Mouse (Mus musculus): ENCODE measurements around the gene 1700061G19Rik.
"Not testable (repeated sequence)": the region's sequence is repeated elsewhere in the genome, so short reads cannot be mapped to it uniquely, and the experiment has no call there.

1700061G19Rik gene

DNA sequence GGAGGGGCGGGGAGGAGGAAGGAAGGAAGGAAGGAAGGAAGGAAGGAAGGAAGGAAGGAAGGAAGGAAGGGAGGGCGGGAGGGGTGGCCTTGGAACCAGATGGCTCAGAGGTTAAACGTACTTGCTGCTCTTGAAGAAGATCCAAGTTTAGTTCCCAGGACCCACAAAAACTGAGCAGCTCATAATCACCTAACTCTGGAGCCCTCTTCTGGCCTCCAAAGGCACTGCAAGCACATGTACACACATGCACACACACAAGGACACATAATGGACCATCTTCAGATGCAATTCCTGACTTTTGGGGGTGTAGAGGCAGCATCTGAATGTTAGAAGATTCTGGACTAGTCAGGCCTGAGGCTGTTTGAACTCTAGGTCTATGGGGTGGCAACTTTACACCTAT, 12.8 kb downstream of the 1700061G19Rik start:
- DNase-seq (ENCODE audit: low read depth, low spot score), result no peak

DNA sequence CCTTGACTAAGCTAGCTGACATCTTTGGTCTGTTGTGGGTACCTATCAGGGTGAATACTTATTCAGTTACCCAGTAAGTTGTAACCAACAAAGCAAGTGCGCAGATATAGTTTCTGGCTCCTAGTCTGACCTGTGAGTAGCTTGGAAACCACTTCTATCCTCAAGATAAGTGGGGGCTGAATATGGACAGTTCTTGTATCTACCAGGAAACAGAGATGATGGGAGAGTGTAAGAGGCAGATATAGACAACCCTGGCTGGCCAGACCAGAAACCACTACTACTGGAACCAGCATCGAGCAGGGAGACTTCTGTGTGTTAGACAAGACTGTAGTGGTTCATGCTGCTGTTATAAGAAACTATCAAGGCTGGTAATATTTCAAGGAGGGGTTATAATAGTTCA, 14.7 kb downstream of the 1700061G19Rik start:
- H3K36me3 ChIP-seq (ENCODE audit: control insufficient read depth, insufficient read depth, low read length, poor library complexity, severe bottlenecking), result peaks cover 5% of the 10 kb centered on the region
- H3K27me3 ChIP-seq (ENCODE audit: control insufficient read depth, insufficient read depth, low read length, poor library complexity, severe bottlenecking), result no peaks in the 10 kb centered on the region
- no peak for DNase-seq (ENCODE audit: low read depth, low spot score)

More for the DNA sequence above, 12.8 kb downstream of the 1700061G19Rik start:
- Histone ChIP-seq H3K27me3 (ENCODE audit: control insufficient read depth, insufficient read depth, low read length, poor library complexity, severe bottlenecking) (no peaks in the 10 kb centered on the region), H3K36me3 (ENCODE audit: control insufficient read depth, insufficient read depth, low read length, poor library complexity, severe bottlenecking) (no peaks in the 10 kb centered on the region; the same call in 1 of the 2 replicates)

DNA sequence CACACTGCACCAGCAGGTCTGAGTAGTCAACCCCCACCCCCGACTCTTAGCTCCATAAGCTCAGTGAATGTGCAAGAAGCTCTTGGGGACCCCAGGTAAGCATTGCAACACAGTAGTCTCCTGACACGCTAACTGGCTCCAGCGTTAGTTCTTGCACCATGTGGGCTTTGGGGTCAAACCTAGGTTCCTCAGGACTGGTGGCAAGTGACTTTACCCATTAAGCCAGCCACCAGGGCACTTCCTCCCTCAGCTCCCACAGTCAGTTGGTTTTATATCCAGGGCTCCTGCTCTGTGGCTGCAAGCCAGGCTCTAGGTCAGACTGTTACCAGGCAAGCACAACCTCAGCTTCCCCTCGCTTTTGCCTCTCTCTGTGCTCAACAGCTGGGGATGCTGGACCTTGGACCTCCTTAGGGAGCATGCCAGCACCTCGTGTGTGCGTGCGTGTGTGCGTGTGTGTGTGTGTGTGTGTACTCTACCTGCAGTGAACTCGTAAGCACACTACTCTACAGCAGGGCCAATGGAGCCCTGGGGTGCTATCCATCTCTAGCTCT, 20.2 kb downstream of the 1700061G19Rik start:
- H3K27me3 ChIP-seq (ENCODE audit: control insufficient read depth, insufficient read depth, low read length, poor library complexity, severe bottlenecking), result no peaks in the 10 kb centered on the region
- no peak for DNase-seq (ENCODE audit: low read depth, low spot score)

DNA sequence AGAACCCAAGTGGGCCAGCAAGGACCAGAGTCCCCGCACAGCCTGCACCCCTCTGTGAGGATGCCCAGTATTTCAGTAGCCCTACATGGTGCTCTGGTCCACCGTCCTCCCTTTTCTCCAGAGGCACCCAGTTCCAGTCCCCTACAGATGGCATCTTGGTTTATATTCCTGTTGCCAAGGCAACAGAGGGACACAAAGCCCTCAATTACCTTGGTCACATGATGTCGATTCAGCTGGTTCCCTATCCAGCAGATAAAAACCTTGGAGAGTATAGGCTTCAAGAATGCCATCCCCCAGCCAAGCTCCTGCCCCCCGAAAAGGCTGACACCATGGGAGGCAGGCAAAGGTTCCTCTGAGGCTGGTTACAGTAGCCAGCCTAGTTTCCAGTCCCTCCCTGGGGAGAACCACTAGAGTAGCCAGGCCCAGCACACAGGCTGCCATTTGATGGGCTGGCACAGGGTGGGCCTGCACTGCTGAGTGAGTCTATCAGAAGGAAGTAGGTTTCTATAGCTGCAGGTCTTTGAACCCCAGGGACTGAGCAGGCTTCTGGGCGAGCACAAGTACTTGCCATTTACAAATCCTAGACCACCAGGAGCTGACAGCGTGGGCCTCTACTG, 21.3 kb downstream of the 1700061G19Rik start:
- no peak for DNase-seq (ENCODE audit: low read depth, low spot score)
- peaks cover 13% of the 10 kb centered on the region for H3K36me3 ChIP-seq (ENCODE audit: control insufficient read depth, insufficient read depth, low read length, poor library complexity, severe bottlenecking)
- H3K27me3 ChIP-seq (ENCODE audit: control insufficient read depth, insufficient read depth, low read length, poor library complexity, severe bottlenecking), result no peaks in the 10 kb centered on the region

More for the DNA sequence above, 20.2 kb downstream of the 1700061G19Rik start:
- peaks cover 11% of the 10 kb centered on the region for H3K36me3 ChIP-seq (ENCODE audit: control insufficient read depth, insufficient read depth, low read length, poor library complexity, severe bottlenecking)

DNA sequence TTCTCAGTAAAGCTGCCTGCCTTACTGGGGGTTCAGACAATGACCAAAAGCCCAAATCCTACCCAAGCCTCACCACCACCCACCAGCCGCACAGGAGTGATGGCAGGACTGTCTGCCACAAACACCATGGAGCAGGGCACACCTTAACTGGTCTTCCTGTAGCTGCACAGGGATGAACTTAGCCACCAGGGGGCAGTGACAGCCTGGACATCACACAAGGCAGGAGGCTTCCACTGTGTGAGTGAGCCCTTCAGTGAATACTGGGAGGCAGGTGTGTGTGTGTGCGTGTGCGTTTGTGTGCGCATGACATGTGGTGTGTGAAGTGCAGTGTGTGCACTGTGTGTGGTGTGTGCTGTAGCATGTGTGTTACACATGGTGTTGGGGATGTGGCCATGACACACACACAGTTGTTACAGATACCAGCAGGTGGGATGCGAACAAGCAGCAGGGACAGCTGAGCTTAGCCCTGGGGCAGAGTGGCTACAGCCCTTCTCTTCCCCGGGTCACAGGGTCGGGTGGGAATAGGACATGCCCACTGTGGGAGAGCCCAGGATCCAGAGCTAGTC, 22.4 kb downstream of the 1700061G19Rik start:
- DNase-seq (ENCODE audit: low read depth, low spot score), result peak; percentile 90
- no peaks in the 10 kb centered on the region for H3K27me3 ChIP-seq (ENCODE audit: control insufficient read depth, insufficient read depth, low read length, poor library complexity, severe bottlenecking)
- H3K36me3 ChIP-seq (ENCODE audit: control insufficient read depth, insufficient read depth, low read length, poor library complexity, severe bottlenecking), result peaks cover 16% of the 10 kb centered on the region

DNA sequence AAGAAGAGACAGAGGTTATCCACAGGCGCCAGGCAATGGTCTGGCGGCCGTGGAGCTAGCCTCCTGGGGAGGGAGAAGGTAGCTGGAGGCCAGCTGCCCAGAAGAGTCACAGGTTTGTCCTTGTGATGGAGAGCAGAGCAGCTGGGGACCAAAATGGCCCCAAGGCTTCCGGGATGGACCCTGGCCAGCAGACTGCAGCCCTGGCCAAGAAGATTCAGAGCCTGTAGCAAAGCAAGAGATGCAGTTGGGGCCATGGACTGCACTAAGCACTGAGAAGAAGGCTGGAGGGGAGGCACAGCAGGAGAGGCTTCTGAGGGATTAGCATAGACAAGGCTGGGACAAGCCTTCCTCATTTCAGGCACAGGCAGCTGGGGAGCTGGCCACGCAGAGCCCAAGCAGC, 27.4 kb downstream of the 1700061G19Rik start:
- no peak for DNase-seq (ENCODE audit: low read depth, low spot score)
- Histone ChIP-seq H3K36me3 (ENCODE audit: control insufficient read depth, insufficient read depth, low read length, poor library complexity, severe bottlenecking) (peaks cover 6% of the 10 kb centered on the region), H3K27me3 (ENCODE audit: control insufficient read depth, insufficient read depth, low read length, poor library complexity, severe bottlenecking) (no peaks in the 10 kb centered on the region)

DNA sequence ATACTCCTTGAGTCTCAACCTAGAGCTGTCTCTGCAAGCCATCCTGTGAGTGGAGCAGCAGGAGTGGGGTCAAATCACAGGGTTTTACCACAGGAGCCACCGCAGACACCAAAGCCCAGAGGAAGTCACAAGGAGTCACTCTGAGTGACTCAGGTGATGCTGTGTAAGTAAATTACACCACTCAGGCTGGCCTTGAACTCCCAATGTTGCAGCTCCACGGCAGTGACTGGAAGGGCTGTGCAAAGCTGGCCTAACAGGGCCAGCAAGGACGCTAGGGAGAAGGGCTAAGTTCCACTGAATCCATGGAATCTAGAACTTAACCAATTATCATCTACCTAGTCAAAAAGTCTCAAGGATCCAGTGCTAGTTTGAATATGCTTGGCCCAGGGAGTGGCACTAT, 30.9 kb downstream of the 1700061G19Rik start:
- H3K27me3 ChIP-seq (ENCODE audit: control insufficient read depth, insufficient read depth, low read length, poor library complexity, severe bottlenecking), result no peaks in the 10 kb centered on the region
- H3K36me3 ChIP-seq (ENCODE audit: control insufficient read depth, insufficient read depth, low read length, poor library complexity, severe bottlenecking), result peaks cover 6% of the 10 kb centered on the region
- DNase-seq (ENCODE audit: low read depth, low spot score), result no peak

DNA sequence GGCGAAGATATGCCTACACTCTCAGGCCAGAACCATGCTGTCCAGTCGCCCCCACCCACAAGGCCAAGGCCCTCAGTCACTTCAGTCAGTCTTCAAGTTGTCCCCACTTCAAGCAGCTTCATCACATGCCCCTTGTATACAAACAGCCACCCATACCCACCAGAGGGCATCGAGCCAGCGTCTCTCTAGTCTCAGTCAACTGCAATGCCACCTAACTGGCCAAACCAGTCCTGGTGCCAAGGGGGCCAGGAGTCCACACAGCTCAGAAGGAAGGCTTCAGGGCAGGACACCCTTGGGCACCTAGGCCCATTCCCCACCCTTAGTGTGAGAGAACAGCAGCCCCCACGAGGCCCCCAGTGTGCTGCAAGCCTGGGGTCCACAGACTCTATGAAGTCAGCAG, 31.8 kb downstream of the 1700061G19Rik start:
- peaks cover 2% of the 10 kb centered on the region; the same call in 1 of the 2 replicates for H3K36me3 ChIP-seq (ENCODE audit: control insufficient read depth, insufficient read depth, low read length, poor library complexity, severe bottlenecking)
- DNase-seq (ENCODE audit: low read depth, low spot score), result no peak
- H3K27me3 ChIP-seq (ENCODE audit: control insufficient read depth, insufficient read depth, low read length, poor library complexity, severe bottlenecking), result no peaks in the 10 kb centered on the region

DNA sequence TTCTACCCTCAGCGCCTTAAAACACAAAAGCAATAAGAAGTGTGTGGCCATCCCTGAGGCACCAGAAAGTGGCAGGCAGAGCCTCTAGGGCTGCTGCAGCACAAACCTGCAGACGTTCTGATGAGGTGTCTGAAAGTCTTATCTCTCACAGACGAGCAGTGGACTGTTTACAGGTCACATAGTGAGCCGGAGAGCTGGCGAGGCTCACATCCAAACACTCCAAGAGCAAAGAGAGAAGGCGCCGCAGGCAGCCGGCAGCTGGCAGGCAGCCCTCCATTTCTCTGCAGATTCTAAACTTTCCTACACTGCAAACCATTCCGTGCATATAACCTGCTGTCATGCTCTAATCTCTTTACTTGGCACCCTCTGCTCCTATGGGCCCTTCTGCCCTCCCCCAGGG, 32.6 kb downstream of the 1700061G19Rik start:
- Histone ChIP-seq H3K36me3 (ENCODE audit: control insufficient read depth, insufficient read depth, low read length, poor library complexity, severe bottlenecking) (peaks cover 2% of the 10 kb centered on the region; the same call in 1 of the 2 replicates), H3K27me3 (ENCODE audit: control insufficient read depth, insufficient read depth, low read length, poor library complexity, severe bottlenecking) (no peaks in the 10 kb centered on the region)
- DNase-seq (ENCODE audit: low read depth, low spot score), result no peak

DNA sequence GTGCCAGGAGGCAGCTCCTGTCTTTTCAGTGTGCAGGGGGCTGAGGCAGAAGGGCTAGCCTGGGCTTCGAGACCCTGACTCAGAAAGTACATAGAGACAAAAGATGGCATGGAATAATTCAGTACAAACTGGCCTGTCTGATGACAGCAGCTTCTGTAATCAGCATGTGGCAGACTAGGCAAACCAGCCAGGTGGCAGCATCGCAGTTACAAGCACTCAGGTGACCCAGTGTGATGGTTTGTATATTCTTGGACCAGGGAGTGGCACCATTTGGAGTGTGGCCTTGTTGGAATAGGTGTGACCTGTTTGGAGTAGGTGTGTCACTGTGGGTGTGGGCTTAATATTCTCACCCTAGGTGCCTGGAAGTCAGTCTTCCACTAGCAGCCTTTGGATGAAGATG, 34.5 kb downstream of the 1700061G19Rik start:
- DNase-seq (ENCODE audit: low read depth, low spot score); H3K36me3 ChIP-seq (ENCODE audit: control insufficient read depth, insufficient read depth, low read length, poor library complexity, severe bottlenecking); H3K27me3 ChIP-seq (ENCODE audit: control insufficient read depth, insufficient read depth, low read length, poor library complexity, severe bottlenecking): not testable (repeated sequence)

DNA sequence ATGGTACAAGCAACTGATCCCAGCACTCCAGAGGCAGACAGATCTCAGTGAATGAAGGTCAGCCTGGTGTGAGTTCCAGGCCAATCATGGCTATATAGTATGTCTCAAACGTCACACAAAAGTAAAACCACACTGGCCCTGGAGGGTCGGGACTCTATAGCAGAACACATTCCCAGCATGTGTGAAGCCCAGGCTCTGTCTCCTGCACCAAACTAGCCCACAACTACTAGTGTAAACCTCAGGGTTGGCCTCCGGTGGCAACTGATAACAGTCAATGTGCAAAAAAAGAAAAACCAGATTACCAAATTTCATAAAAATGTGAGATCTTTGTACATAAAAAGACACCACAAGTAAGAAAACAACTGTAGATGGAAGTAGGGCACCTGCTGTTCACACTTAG, 37.7 kb downstream of the 1700061G19Rik start:
- DNase-seq (ENCODE audit: low read depth, low spot score), result no peak
- no peaks in the 10 kb centered on the region for H3K36me3 ChIP-seq (ENCODE audit: control insufficient read depth, insufficient read depth, low read length, poor library complexity, severe bottlenecking)
- H3K27me3 ChIP-seq (ENCODE audit: control insufficient read depth, insufficient read depth, low read length, poor library complexity, severe bottlenecking), result no peaks in the 10 kb centered on the region

DNA sequence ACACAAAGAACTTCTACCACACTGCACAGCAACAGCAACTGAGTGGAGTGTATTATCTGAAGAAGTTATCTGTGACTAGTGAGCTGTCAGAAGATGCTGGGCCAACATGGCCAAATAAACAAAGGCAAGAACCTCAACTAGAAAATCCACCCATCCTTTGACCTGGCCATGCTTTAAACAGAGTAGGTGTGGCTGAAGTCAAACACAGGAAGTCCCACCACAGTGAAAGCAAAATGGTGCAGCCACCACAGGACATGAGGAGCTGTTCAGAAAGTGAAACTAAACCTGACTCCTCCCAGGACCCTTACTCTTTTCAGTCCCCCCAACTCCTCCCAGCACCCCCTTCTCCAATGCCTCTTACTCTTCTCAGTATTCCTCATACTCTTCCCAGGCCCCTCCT, 38.2 kb downstream of the 1700061G19Rik start:
- Histone ChIP-seq H3K27me3 (ENCODE audit: control insufficient read depth, insufficient read depth, low read length, poor library complexity, severe bottlenecking) (no peaks in the 10 kb centered on the region), H3K36me3 (ENCODE audit: control insufficient read depth, insufficient read depth, low read length, poor library complexity, severe bottlenecking) (no peaks in the 10 kb centered on the region)
- no peak for DNase-seq (ENCODE audit: low read depth, low spot score)

DNA sequence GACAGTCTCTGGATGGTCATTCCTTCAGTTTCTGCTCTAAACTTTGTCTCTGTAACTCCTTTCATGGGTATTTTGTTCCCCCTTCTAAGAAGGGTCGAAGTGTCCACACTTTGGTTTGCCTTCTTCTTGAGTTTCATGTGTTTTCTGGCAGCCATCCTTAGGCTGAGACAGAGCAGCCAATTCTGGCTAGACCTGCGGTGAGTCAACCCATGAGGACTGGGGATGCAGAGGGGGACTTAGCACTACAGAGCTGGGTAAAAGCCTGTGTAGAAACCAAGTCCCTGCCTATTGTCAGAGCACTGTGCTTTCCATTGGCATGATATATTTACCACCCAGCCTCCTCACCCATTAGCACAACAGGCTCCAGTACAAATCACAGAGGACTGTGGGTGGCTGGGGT, 41.9 kb downstream of the 1700061G19Rik start:
- Histone ChIP-seq H3K27me3 (ENCODE audit: control insufficient read depth, insufficient read depth, low read length, poor library complexity, severe bottlenecking) (no peaks in the 10 kb centered on the region), H3K36me3 (ENCODE audit: control insufficient read depth, insufficient read depth, low read length, poor library complexity, severe bottlenecking) (no peaks in the 10 kb centered on the region)
- DNase-seq (ENCODE audit: low read depth, low spot score), result no peak

DNA sequence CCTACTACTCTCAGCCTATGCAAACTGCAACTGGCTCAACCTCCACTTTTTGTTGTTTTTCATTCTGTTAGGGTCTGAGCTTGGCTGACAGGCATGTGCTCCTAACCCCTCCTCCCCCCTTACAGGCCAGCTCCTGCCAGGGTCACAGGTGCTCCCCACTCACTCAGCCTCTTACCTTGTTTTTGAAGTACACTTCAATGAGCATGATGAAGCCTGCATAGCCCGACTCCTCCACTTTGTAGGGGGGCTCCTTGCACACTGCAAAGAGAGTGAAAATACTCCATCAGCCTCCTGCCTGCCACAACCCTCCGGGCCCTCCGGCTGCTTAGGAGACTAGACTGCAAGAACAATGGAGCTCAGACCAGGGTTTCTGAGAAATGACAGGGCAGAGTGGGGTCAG, 44.4 kb downstream of the 1700061G19Rik start:
- Histone ChIP-seq H3K27me3 (ENCODE audit: control insufficient read depth, insufficient read depth, low read length, poor library complexity, severe bottlenecking) (no peaks in the 10 kb centered on the region), H3K36me3 (ENCODE audit: control insufficient read depth, insufficient read depth, low read length, poor library complexity, severe bottlenecking) (no peaks in the 10 kb centered on the region)
- DNase-seq (ENCODE audit: low read depth, low spot score), result no peak

DNA sequence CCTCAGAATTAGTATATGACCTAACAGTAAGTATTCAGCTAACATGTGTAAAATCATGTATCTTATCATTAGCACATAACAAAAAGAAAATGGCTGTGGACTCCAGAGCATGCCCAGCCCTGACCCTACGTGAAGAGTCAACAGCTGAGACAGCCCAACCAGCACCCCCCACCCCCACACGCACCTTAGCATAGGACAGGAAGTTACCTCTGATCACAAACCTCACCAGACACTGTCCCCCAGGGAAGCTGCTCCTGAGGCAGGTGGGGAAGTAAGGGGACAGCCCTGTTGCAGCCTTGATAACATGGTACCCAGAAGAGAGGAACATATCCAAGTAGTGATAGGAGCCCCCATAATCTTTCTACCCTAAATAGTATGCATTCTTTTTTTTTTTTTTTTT, 50.7 kb downstream of the 1700061G19Rik start:
- no peak for DNase-seq (ENCODE audit: low read depth, low spot score)
- Histone ChIP-seq H3K36me3 (ENCODE audit: control insufficient read depth, insufficient read depth, low read length, poor library complexity, severe bottlenecking) (peaks cover 2% of the 10 kb centered on the region; the same call in 1 of the 2 replicates), H3K27me3 (ENCODE audit: control insufficient read depth, insufficient read depth, low read length, poor library complexity, severe bottlenecking) (no peaks in the 10 kb centered on the region)

Data from splenic B cell, adult 2 months (primary cell).